Mouse (Mus musculus): ENCODE measurements around the gene Scai. TPM values are rescaled to one million over a fixed set of nuclear protein-coding genes. Genes with fewer than 3 reads are reported as not detected.
A peak's percentile ranks its signal among the peaks of the same experiment; 100 is the strongest.

The Scai gene
- polyA plus RNA-seq, 1 experiment from 2014 or later: 21.7 TPM

- no peaks in the 10 kb centered on the region for H3K27me3 ChIP-seq (replicated peaks; ENCODE audit: control insufficient read depth, insufficient read depth, low read length)
- H3K4me1 ChIP-seq (replicated peaks; ENCODE audit: control insufficient read depth, insufficient read depth, low read length): no peaks in the 10 kb centered on the region
- 87% methylated on average over 2 of the region's 2 CpGs for WGBS
- no peak overlapping the region for H3K9ac ChIP-seq (replicated peaks; ENCODE audit: low read depth, low read length)
- ATAC-seq: no peak
- peaks cover 10% of the 10 kb centered on the region for H3K36me3 ChIP-seq (ENCODE audit: control insufficient read depth, insufficient read depth)
- no peak overlapping the region for H3K4me2 ChIP-seq (ENCODE audit: low read length)
- H3K4me3 ChIP-seq (replicated peaks; ENCODE audit: low read length): no peak overlapping the region
- H3K27ac ChIP-seq (ENCODE audit: low read length): no peak overlapping the region
- no peaks in the 10 kb centered on the region for H3K9me3 ChIP-seq (ENCODE audit: control insufficient read depth, low read length)
Measured at GRCm38 (mm10) chr2:39203359-39203758, 12.8 kb upstream of the Scai start.

GRCm38 (mm10) chr2:39194809-39195208 lies 4.3 kb upstream of the Scai start:
- ATAC-seq: no peak
- H3K36me3 ChIP-seq (ENCODE audit: control insufficient read depth, insufficient read depth): peaks cover 6% of the 10 kb centered on the region
- 98% methylated on average over 2 of the region's 2 CpGs for WGBS

GRCm38 (mm10) chr2:39189961-39190560 lies 473 bp downstream of the Scai start:
- 0% methylated on average over 38 of the region's 39 CpGs for WGBS
- Histone ChIP-seq H3K4me3 (replicated peaks; ENCODE audit: low read length) (peak overlapping the region; percentile 99), H3K27me3 (replicated peaks; ENCODE audit: control insufficient read depth, insufficient read depth, low read length) (no peaks in the 10 kb centered on the region), H3K9ac (replicated peaks; ENCODE audit: low read depth, low read length) (peak overlapping the region; percentile 84), H3K4me1 (replicated peaks; ENCODE audit: control insufficient read depth, insufficient read depth, low read length) (peaks cover 13% of the 10 kb centered on the region), H3K9me3 (ENCODE audit: control insufficient read depth, low read length) (no peaks in the 10 kb centered on the region), H3K36me3 (ENCODE audit: control insufficient read depth, insufficient read depth) (no peaks in the 10 kb centered on the region), H3K4me2 (ENCODE audit: low read length) (peak overlapping the region; percentile 82), H3K27ac (ENCODE audit: low read length) (peak overlapping the region; percentile 99)
- peak; percentile 85 for ATAC-seq

More at GRCm38 (mm10) chr2:39194809-39195208, 4.3 kb upstream of the Scai start:
- Histone ChIP-seq H3K9ac (replicated peaks; ENCODE audit: low read depth, low read length) (no peak overlapping the region), H3K9me3 (ENCODE audit: control insufficient read depth, low read length) (no peaks in the 10 kb centered on the region), H3K27me3 (replicated peaks; ENCODE audit: control insufficient read depth, insufficient read depth, low read length) (no peaks in the 10 kb centered on the region), H3K4me1 (replicated peaks; ENCODE audit: control insufficient read depth, insufficient read depth, low read length) (peaks cover under 1% of the 10 kb centered on the region; the same call in 1 of the 2 replicates), H3K4me3 (replicated peaks; ENCODE audit: low read length) (no peak overlapping the region), H3K4me2 (ENCODE audit: low read length) (no peak overlapping the region), H3K27ac (ENCODE audit: low read length) (no peak overlapping the region)

DNA sequence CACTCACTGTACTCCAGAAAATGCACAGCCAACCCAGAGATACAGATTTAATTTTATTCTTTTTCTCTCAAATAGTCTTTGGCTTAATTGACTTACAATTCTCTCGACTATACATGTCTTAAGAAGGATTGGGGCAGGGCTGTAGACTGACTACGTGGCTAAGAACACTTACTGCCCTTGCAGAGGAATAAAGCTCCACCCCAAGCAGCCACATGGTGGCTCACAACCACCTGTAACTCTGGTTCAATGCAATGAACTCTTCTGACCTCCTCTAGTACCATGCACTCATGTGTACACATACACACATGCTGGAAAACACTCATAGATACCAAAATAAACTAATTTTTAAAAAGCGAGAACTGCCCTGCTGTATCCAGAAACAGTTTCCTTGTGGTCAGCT lies 4.6 kb downstream of the Scai start:
- peaks cover 13% of the 10 kb centered on the region for H3K4me1 ChIP-seq (replicated peaks; ENCODE audit: control insufficient read depth, insufficient read depth, low read length)
- no peak overlapping the region for H3K9ac ChIP-seq (replicated peaks; ENCODE audit: low read depth, low read length)
- H3K4me2 ChIP-seq (ENCODE audit: low read length): no peak overlapping the region
- ATAC-seq: no peak
- no peaks in the 10 kb centered on the region for H3K27me3 ChIP-seq (replicated peaks; ENCODE audit: control insufficient read depth, insufficient read depth, low read length)
- WGBS: 80% methylated on average over 3 of the region's 3 CpGs
- no peaks in the 10 kb centered on the region for H3K9me3 ChIP-seq (ENCODE audit: control insufficient read depth, low read length)
- H3K36me3 ChIP-seq (ENCODE audit: control insufficient read depth, insufficient read depth): peaks cover 8% of the 10 kb centered on the region
- H3K4me3 ChIP-seq (replicated peaks; ENCODE audit: low read length): no peak overlapping the region
- no peak overlapping the region for H3K27ac ChIP-seq (ENCODE audit: low read length)

- Histone ChIP-seq H3K36me3 (ENCODE audit: control insufficient read depth, insufficient read depth) (peaks cover 10% of the 10 kb centered on the region), H3K4me2 (ENCODE audit: low read length) (no peak overlapping the region), H3K9me3 (ENCODE audit: control insufficient read depth, low read length) (no peaks in the 10 kb centered on the region), H3K27ac (ENCODE audit: low read length) (no peak overlapping the region), H3K9ac (replicated peaks; ENCODE audit: low read depth, low read length) (no peak overlapping the region), H3K4me3 (replicated peaks; ENCODE audit: low read length) (no peak overlapping the region), H3K27me3 (replicated peaks; ENCODE audit: control insufficient read depth, insufficient read depth, low read length) (no peaks in the 10 kb centered on the region), H3K4me1 (replicated peaks; ENCODE audit: control insufficient read depth, insufficient read depth, low read length) (peaks cover 4% of the 10 kb centered on the region)
- no peak for ATAC-seq
- WGBS: 85% methylated on average over 2 of the region's 2 CpGs
Measured at GRCm38 (mm10) chr2:39183587-39183986, 6.9 kb downstream of the Scai start.

DNA sequence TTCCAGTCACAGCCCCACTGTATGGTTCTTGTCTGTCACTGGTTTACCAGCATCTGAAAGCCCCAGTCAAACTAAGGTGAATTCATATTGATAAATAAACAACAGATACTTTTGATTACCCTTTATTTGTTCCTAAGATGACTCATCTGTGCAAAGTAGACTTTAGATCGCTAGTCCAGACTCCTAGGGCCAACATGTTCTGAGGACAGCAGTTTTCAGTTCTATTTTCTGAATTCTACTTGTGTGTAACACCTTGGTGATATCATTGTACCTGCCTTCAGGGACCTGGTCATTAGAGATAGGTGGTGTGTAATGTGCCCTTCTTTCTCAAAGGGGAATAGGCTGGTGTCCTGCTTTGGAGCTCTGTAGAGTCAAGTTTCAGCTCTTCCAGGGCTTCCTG lies 29.5 kb downstream of the Scai start:
- H3K4me1 ChIP-seq (replicated peaks; ENCODE audit: control insufficient read depth, insufficient read depth, low read length): no peaks in the 10 kb centered on the region
- 93% methylated on average over 1 of the region's 1 CpGs for WGBS
- no peak for ATAC-seq
- no peak overlapping the region for H3K27ac ChIP-seq (ENCODE audit: low read length)
- H3K9me3 ChIP-seq (ENCODE audit: control insufficient read depth, low read length): no peaks in the 10 kb centered on the region
- H3K9ac ChIP-seq (replicated peaks; ENCODE audit: low read depth, low read length): no peak overlapping the region
- no peaks in the 10 kb centered on the region for H3K27me3 ChIP-seq (replicated peaks; ENCODE audit: control insufficient read depth, insufficient read depth, low read length)
- H3K4me2 ChIP-seq (ENCODE audit: low read length): no peak overlapping the region
- H3K4me3 ChIP-seq (replicated peaks; ENCODE audit: low read length): no peak overlapping the region
- 0 out of 2 replicates have a peak, but pooled peaks cover 2% of the 10 kb centered on the region for H3K36me3 ChIP-seq (ENCODE audit: control insufficient read depth, insufficient read depth)

DNA sequence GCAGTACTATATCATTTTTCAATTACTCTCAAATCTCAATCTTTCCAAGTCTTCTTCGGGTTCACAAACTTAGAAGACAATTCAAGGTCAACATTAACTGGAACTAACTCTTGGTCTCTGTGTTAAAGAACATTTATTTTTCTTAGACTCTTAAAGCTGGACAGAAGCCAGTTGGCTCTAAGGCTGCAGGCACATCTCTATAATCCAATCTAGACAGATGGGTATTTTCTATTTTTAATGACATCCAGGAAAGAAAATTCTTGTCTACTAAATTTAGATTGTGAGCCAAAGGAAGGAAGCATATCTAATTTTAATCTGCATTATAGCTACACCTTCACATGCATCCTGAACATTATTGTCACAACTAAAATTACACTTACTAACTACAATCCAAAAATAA lies 32.6 kb downstream of the Scai start:
- 0 out of 2 replicates have a peak, but pooled peaks cover 2% of the 10 kb centered on the region for H3K36me3 ChIP-seq (ENCODE audit: control insufficient read depth, insufficient read depth)
- H3K4me3 ChIP-seq (replicated peaks; ENCODE audit: low read length): no peak overlapping the region
- no peaks in the 10 kb centered on the region for H3K27me3 ChIP-seq (replicated peaks; ENCODE audit: control insufficient read depth, insufficient read depth, low read length)
- no peaks in the 10 kb centered on the region for H3K4me1 ChIP-seq (replicated peaks; ENCODE audit: control insufficient read depth, insufficient read depth, low read length)
- H3K27ac ChIP-seq (ENCODE audit: low read length): no peak overlapping the region
- no peaks in the 10 kb centered on the region for H3K9me3 ChIP-seq (ENCODE audit: control insufficient read depth, low read length)
- no peak overlapping the region for H3K4me2 ChIP-seq (ENCODE audit: low read length)
- no peak for ATAC-seq
- WGBS: 88% methylated on average over 1 of the region's 1 CpGs
- H3K9ac ChIP-seq (replicated peaks; ENCODE audit: low read depth, low read length): no peak overlapping the region

DNA sequence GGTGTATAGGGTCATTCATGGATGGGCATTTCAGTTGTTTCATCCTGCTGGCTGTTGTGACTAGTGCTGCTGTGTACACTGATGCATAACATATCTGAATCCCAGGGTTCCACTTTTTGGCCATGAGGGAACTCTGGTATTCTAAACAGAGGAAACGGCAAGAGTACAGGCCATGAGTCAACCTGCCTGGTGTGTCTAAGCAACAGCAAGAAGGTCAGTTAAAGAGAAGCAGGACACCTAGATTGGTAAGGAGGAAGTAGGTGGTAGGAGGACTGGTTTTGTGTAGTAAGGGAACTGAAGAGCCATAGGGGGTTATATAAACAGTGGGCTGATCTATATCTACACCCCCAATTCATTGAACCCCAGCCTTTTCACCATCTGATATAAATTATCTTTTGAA lies 33.7 kb downstream of the Scai start:
- H3K4me2 ChIP-seq (ENCODE audit: low read length): no peak overlapping the region
- no peaks in the 10 kb centered on the region for H3K27me3 ChIP-seq (replicated peaks; ENCODE audit: control insufficient read depth, insufficient read depth, low read length)
- H3K36me3 ChIP-seq (ENCODE audit: control insufficient read depth, insufficient read depth): 0 out of 2 replicates have a peak, but pooled peaks cover 2% of the 10 kb centered on the region
- no peak overlapping the region for H3K4me3 ChIP-seq (replicated peaks; ENCODE audit: low read length)
- ATAC-seq: no peak
- H3K9ac ChIP-seq (replicated peaks; ENCODE audit: low read depth, low read length): no peak overlapping the region
- H3K9me3 ChIP-seq (ENCODE audit: control insufficient read depth, low read length): no peaks in the 10 kb centered on the region
- H3K4me1 ChIP-seq (replicated peaks; ENCODE audit: control insufficient read depth, insufficient read depth, low read length): no peaks in the 10 kb centered on the region
- WGBS: 91% methylated on average over 1 of the region's 1 CpGs
- H3K27ac ChIP-seq (ENCODE audit: low read length): no peak overlapping the region

GRCm38 (mm10) chr2:39150943-39151342 lies 39.6 kb downstream of the Scai start:
- Histone ChIP-seq H3K4me3 (replicated peaks; ENCODE audit: low read length) (no peak overlapping the region), H3K9me3 (ENCODE audit: control insufficient read depth, low read length) (no peaks in the 10 kb centered on the region), H3K27me3 (replicated peaks; ENCODE audit: control insufficient read depth, insufficient read depth, low read length) (no peaks in the 10 kb centered on the region), H3K27ac (ENCODE audit: low read length) (no peak overlapping the region), H3K4me2 (ENCODE audit: low read length) (no peak overlapping the region), H3K4me1 (replicated peaks; ENCODE audit: control insufficient read depth, insufficient read depth, low read length) (0 out of 2 replicates have a peak, but pooled peaks cover 2% of the 10 kb centered on the region), H3K36me3 (ENCODE audit: control insufficient read depth, insufficient read depth) (no peaks in the 10 kb centered on the region), H3K9ac (replicated peaks; ENCODE audit: low read depth, low read length) (no peak overlapping the region)
- 77% methylated on average over 2 of the region's 2 CpGs for WGBS
- ATAC-seq: no peak

DNA sequence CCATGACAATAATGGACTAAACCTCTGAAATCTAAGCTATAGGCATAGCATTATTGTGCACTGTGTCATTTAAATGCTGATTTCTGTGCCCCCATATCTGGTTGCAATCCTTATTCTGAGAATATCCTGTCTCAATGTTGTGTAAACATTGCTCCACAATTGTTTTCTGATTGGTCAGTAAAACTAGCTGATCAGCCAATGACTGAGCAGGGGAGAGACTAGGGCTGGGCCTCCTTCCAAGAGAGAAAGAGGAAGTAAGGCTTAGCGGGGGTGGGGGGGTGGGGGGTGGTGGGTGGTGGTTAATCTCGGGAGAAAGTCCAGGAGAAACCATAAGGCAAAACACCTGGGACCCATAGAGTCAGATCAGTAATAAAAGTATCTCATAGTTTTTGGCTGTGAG lies 42.5 kb downstream of the Scai start:
- Histone ChIP-seq H3K4me1 (replicated peaks; ENCODE audit: control insufficient read depth, insufficient read depth, low read length) (0 out of 2 replicates have a peak, but pooled peaks cover 2% of the 10 kb centered on the region), H3K27ac (ENCODE audit: low read length) (no peak overlapping the region), H3K27me3 (replicated peaks; ENCODE audit: control insufficient read depth, insufficient read depth, low read length) (no peaks in the 10 kb centered on the region), H3K9ac (replicated peaks; ENCODE audit: low read depth, low read length) (no peak overlapping the region), H3K36me3 (ENCODE audit: control insufficient read depth, insufficient read depth) (no peaks in the 10 kb centered on the region), H3K9me3 (ENCODE audit: control insufficient read depth, low read length) (no peaks in the 10 kb centered on the region), H3K4me3 (replicated peaks; ENCODE audit: low read length) (no peak overlapping the region), H3K4me2 (ENCODE audit: low read length) (no peak overlapping the region)
- ATAC-seq: no peak
- WGBS: 60% methylated on average over 2 of the region's 2 CpGs

All from forebrain, embryonic 16.5 days (tissue).